Mouse (Mus musculus) frontal cortex, adult (tissue): ENCODE data around the gene Tapbp.
A peak's percentile ranks its signal among the peaks of the same experiment; 100 is the strongest.

Experiments
- ATAC-seq: cut with Nextera tagmentation; 2 replicates; pipeline ENCODE4 v1.9.2; 2017; ENCODE audit warnings: mild to moderate bottlenecking, moderate library complexity, mixed read lengths; ENCODE audit not compliant: low TSS enrichment

Gene Tapbp

DNA sequence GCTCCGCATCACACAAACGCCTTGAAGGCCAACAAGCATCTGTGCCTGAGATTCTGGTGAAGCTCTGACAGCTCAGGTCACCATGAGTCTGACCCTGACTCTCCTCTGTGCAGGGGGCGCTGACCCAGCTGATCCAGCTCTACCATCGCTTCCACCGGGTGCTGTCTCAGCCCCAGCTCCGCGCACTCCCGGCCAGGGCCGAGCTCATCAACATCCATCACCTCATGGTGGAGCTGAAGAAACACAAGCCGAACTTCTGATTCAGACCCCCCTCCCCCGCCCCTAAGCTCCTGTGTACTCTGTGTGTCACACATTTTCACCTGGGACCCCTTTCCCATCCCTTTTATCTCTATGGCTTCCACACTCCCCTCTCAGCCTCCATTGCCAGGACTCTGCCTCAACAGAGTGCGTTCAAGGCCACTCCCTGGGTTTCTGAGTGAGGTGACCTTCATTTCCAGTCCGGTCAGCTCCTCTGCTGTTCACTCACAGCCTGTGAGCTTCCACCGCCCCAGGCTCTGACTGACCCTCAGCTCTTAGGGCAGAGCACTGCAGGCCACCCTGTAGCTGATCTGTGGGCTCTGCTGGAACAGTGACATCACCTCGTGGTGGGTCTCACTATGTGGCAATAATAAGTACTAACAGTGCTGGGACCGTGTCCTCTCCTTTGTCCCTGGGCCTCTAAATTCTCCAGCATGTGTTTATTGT, 50.3 kb downstream of the Tapbp start:
- ATAC-seq = no peak

GRCm38 (mm10) chr17:33968489-33968888, 52.8 kb downstream of the Tapbp start:
- peak; percentile 69 for ATAC-seq

- ATAC-seq = no peak; the same call in 1 of the 2 replicates
These were observed 53.2 kb downstream of the Tapbp start for GRCm38 (mm10) chr17:33968927-33969326.

DNA sequence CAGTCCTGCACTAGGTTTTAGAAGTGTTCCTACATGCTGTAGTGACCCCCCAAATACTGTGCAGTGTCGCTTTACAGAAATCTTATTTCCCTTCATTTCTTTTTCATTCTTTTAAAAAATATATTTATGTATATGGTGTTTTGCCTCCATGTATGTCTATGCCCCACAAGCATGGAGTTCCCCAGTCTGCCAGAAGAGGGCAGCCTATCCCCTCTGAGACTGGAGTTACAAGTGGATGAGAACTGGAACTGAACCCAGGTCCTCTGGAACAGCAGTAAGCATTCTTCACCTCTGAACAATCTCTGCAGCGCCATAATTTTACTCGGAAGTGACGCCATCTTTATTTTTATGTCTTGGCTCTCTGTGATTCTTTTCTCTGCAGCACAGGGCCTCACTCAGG, 53.7 kb downstream of the Tapbp start:
- no peak for ATAC-seq

DNA sequence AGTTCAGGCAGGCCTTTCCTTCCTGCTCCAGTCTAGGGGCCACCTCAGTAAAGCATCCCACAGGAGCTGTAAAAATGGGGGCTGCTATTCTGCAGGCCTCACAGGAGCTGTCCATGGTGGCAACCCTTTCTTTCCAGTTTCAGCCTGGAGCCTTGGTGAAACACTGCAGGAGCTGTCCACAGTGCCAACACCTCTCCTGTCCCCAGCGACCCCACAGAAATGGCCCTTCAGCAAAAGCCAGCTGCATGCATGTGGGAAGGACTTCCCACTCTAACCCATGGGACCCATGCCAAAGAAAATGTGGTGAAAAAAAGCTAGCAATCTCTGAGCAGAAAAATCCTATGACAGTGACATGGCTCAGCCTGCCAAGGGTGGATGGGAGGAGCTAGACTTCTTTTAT, 57.0 kb downstream of the Tapbp start:
- ATAC-seq = no peak

- ATAC-seq = no peak
These were observed 57.9 kb downstream of the Tapbp start for GRCm38 (mm10) chr17:33973572-33973971.

GRCm38 (mm10) chr17:33977861-33978557, 62.3 kb downstream of the Tapbp start:
- ATAC-seq = no peak

DNA sequence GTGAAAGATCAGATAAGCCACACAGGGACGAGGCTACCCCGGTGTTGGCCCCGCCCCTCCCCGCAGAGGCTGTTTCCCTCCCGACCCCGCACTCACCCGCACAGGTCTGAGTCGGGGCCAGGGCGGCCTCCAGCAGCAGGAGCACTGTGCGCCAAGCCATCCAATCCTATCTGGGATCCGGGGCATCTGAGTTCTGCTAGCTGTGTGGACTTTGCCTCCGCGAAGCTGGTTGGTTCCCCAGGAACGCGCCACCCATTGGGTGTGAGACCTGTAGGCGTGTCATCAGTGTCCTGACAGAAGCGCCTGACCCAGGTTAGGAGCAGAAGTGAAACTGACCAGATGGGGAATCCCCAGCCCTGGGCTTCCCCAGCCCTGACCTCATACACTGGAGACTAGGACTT, 62.9 kb downstream of the Tapbp start:
- ATAC-seq = peak; percentile 64
